ENCODE assay signal across 12 mouse cellular contexts in the genomic region with DNA sequence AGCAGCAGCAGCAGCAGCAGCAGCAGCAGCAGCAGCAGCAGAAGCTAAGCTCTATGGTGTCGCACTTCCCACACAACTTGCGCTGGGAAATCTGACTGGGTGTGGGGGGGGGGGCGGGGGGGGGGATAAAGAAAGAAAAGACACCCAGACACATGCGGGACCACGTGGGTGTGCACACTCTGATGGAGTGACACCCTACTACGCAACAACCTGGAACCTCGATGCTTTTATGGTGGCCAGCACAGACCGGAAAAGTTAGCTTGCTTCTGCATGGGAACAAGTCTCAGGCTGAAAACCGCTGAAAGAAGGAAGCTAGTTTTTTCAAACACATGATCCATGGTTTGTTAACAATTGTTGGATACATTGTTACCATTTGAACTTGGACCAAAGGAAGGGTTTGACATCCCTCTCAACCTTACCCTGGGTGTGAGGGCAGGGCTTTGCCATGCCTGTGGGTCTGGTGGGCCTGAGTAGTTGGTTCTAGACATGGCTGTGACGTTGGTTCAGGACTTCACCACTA. TPM values are rescaled to one million over a fixed set of nuclear protein-coding genes. Genes with fewer than 3 reads are reported as not detected.
DNase-seq lines count a peak whose midpoint lies in the region; ATAC-seq lines count a peak whose summit lies in the region.
"Had no signal": no experiment of that assay in that cellular context is flagged by ENCODE, and none has a peak within 500 bp of the region (broad histone marks: within the 10 kb centered on the region; RNA-seq: fewer than 3 reads in every experiment).

No protein-coding gene starts in this region.

- H3K9me3 ChIP-seq in heart, embryonic 13.5 days, result no peaks in the 10 kb centered on the region
- H3K9me3 ChIP-seq in lung, embryonic 15.5 days, result no peaks in the 10 kb centered on the region
- no peaks in the 10 kb centered on the region for H3K9me3 ChIP-seq in intestine, embryonic 15.5 days
- H3K9me3 ChIP-seq in midbrain, embryonic 14.5 days (ENCODE audit: control insufficient read depth, low read length), result no peaks in the 10 kb centered on the region

- no peak overlapping the region for H3K9ac ChIP-seq in heart, embryonic 13.5 days
- no peak overlapping the region for H3K9ac ChIP-seq in lung, embryonic 15.5 days
- H3K9ac ChIP-seq in intestine, embryonic 15.5 days, result no peak overlapping the region
- no peak overlapping the region for H3K9ac ChIP-seq in midbrain, embryonic 14.5 days (replicated peaks; ENCODE audit: low read length)
- H3K9ac ChIP-seq: forebrain, postnatal 0 days had no signal

- no peak for ATAC-seq in heart, embryonic 13.5 days (ENCODE audit: extremely low read depth, insufficient number of reproducible peaks, low FRiP score, low TSS enrichment)
- no peak for ATAC-seq in lung, embryonic 15.5 days (ENCODE audit: borderline replicate concordance, extremely low read depth, low FRiP score, low TSS enrichment)
- ATAC-seq in intestine, embryonic 15.5 days, result no peak
- ATAC-seq in cerebellum, adult (ENCODE audit: insufficient number of reproducible peaks, low FRiP score, low TSS enrichment), result no peak
- ATAC-seq in midbrain, embryonic 14.5 days (ENCODE audit: low FRiP score, low TSS enrichment), result no peak
- ATAC-seq: forebrain, postnatal 0 days had no signal

- H3K27me3 ChIP-seq in heart, embryonic 13.5 days (replicated peaks), result no peaks in the 10 kb centered on the region; the same call in 1 of the 2 replicates
- H3K27me3 ChIP-seq in lung, embryonic 15.5 days, result no peaks in the 10 kb centered on the region
- H3K27me3 ChIP-seq in intestine, embryonic 15.5 days (replicated peaks), result no peaks in the 10 kb centered on the region; the same call in 1 of the 2 replicates
- no peaks in the 10 kb centered on the region for H3K27me3 ChIP-seq in midbrain, embryonic 14.5 days (ENCODE audit: control insufficient read depth, insufficient read depth, low read length)

- H3K4me3 ChIP-seq in heart, embryonic 13.5 days, result no peak overlapping the region
- no peak overlapping the region for H3K4me3 ChIP-seq in lung, embryonic 15.5 days
- 0 out of 2 replicates have a peak overlapping the region, but pooled peaks have one; percentile 6 for H3K4me3 ChIP-seq in intestine, embryonic 15.5 days (replicated peaks)
- no peak overlapping the region for H3K4me3 ChIP-seq in midbrain, embryonic 14.5 days (replicated peaks; ENCODE audit: low read depth, low read length)

- H3K4me2 ChIP-seq in heart, embryonic 13.5 days, result peak overlapping the region; percentile 60
- peak overlapping the region; percentile 33 for H3K4me2 ChIP-seq in lung, embryonic 15.5 days
- H3K4me2 ChIP-seq in intestine, embryonic 15.5 days (replicated peaks), result peak overlapping the region; percentile 47
- no peak overlapping the region for H3K4me2 ChIP-seq in midbrain, embryonic 14.5 days (ENCODE audit: low read length)

- no peaks in the 10 kb centered on the region for H3K36me3 ChIP-seq in heart, embryonic 13.5 days
- H3K36me3 ChIP-seq in lung, embryonic 15.5 days, result no peaks in the 10 kb centered on the region
- no peaks in the 10 kb centered on the region for H3K36me3 ChIP-seq in intestine, embryonic 15.5 days
- no peaks in the 10 kb centered on the region for H3K36me3 ChIP-seq in midbrain, embryonic 14.5 days (ENCODE audit: control insufficient read depth, insufficient read depth, low read length)

- 64% methylated on average over 9 of the region's 10 CpGs for WGBS in heart, embryonic 13.5 days
- WGBS in lung, embryonic 15.5 days, result 40% methylated on average over 10 of the region's 10 CpGs
- 55% methylated on average over 8 of the region's 10 CpGs for WGBS in intestine, embryonic 15.5 days
- WGBS in midbrain, embryonic 14.5 days, result 80% methylated on average over 8 of the region's 10 CpGs

- no peak overlapping the region for H3K27ac ChIP-seq in heart, embryonic 13.5 days (replicated peaks)
- H3K27ac ChIP-seq in lung, embryonic 15.5 days, result no peak overlapping the region
- no peak overlapping the region for H3K27ac ChIP-seq in intestine, embryonic 15.5 days
- H3K27ac ChIP-seq in midbrain, embryonic 14.5 days (replicated peaks; ENCODE audit: low read depth, low read length), result no peak overlapping the region

- no peak for DNase-seq in heart, adult 18-20 months
- no peak for DNase-seq in lung, postnatal 4 days
- peak; percentile 44 to 63 for DNase-seq in right cerebral cortex, postnatal 10 days (ENCODE audit: low spot score in 2 of 2)
- no peak for DNase-seq in midbrain, embryonic 14.5 days
- DNase-seq: cerebellum, postnatal 14 days; forebrain, postnatal 0 days; kidney, adult 9 months; thymus, adult 2 months had no signal

- H3K4me1 ChIP-seq in heart, embryonic 13.5 days, result peaks cover 8% of the 10 kb centered on the region
- peaks cover 13% of the 10 kb centered on the region for H3K4me1 ChIP-seq in lung, embryonic 15.5 days
- no peaks in the 10 kb centered on the region for H3K4me1 ChIP-seq in intestine, embryonic 15.5 days (replicated peaks)
- 0 out of 2 replicates have a peak, but pooled peaks cover 3% of the 10 kb centered on the region for H3K4me1 ChIP-seq in midbrain, embryonic 14.5 days (ENCODE audit: control insufficient read depth, insufficient read depth, low read length)

RNA-seq across cellular contexts. Expression of gene Cpsf6, which starts 17.4 kb away (rescaled TPM):
- polyA plus RNA-seq in heart, embryonic 13.5 days (2015; fragmentation: Nextera tagmentation; extraction: Ambion mirVana), result 76.7 and 91.9 TPM in 2 replicates
- total RNA-seq in heart, adult 18-20 months (2021), result 10 to 100 TPM; 31.3 to 34.7 TPM
- polyA plus RNA-seq in lung, embryonic 15.5 days (2015; fragmentation: Nextera tagmentation; extraction: Ambion mirVana), result 161 and 165 TPM in 2 replicates
- 112 and 129 TPM in 2 replicates for polyA plus RNA-seq in intestine, embryonic 15.5 days (2015; fragmentation: Nextera tagmentation; extraction: Ambion mirVana)
- polyA plus RNA-seq in midbrain, embryonic 14.5 days (2014; fragmentation: Nextera tagmentation; extraction: Ambion mirVana), result 207 and 213 TPM in 2 replicates

Comparison
In these comparisons a context has a peak if more than half of its experiments do, and no peak if none do; other contexts are left out.
1. DNase-seq: peak in right cerebral cortex, postnatal 10 days (2 of 2); none in heart, adult 18-20 months (0 of 2), lung, postnatal 4 days (0 of 2) and midbrain, embryonic 14.5 days (single experiment).